Mouse (Mus musculus) thymus, postnatal 25 days (tissue): ENCODE results near the gene Fam161a.
A peak's percentile ranks its signal among the peaks of the same experiment; 100 is the strongest.

Experiments used
- DNase-seq: peaks from one replicate; pipeline ENCODE4 v3.0.0; 2022

Gene Fam161a

GRCm38 (mm10) chr11:22991218-22991835 lies 16.0 kb upstream of the Fam161a start:
- no peak for DNase-seq

GRCm38 (mm10) chr11:22994271-22994670 lies 13.1 kb upstream of the Fam161a start:
- no peak for DNase-seq

GRCm38 (mm10) chr11:22995461-22995860 lies 11.9 kb upstream of the Fam161a start:
- no peak for DNase-seq

- DNase-seq = no peak
These were observed 9.0 kb upstream of the Fam161a start for GRCm38 (mm10) chr11:22998308-22998707.

- DNase-seq = no peak
These were observed 2.1 kb upstream of the Fam161a start for GRCm38 (mm10) chr11:23005276-23005675.

GRCm38 (mm10) chr11:23007166-23007480 lies 208 bp upstream of the Fam161a start:
- DNase-seq = no peak

GRCm38 (mm10) chr11:23008181-23008823 lies 971 bp downstream of the Fam161a start:
- DNase-seq = peak; percentile 66

- no peak for DNase-seq
These were observed 1.5 kb downstream of the Fam161a start for GRCm38 (mm10) chr11:23008824-23009200.

- DNase-seq = no peak
These were observed 5.8 kb downstream of the Fam161a start for GRCm38 (mm10) chr11:23013096-23013495.

- peak; percentile 7 for DNase-seq
These were observed 6.4 kb downstream of the Fam161a start for GRCm38 (mm10) chr11:23013580-23014294.

GRCm38 (mm10) chr11:23014996-23015395 lies 7.7 kb downstream of the Fam161a start:
- DNase-seq = no peak

GRCm38 (mm10) chr11:23017943-23018342 lies 10.6 kb downstream of the Fam161a start:
- no peak for DNase-seq

GRCm38 (mm10) chr11:23020116-23020770 lies 12.9 kb downstream of the Fam161a start:
- DNase-seq = no peak

GRCm38 (mm10) chr11:23020841-23021240 lies 13.5 kb downstream of the Fam161a start:
- DNase-seq = no peak

- DNase-seq = no peak
These were observed 15.8 kb downstream of the Fam161a start for GRCm38 (mm10) chr11:23023155-23023554.

- DNase-seq = no peak
These were observed 16.8 kb downstream of the Fam161a start for GRCm38 (mm10) chr11:23024169-23024568.

GRCm38 (mm10) chr11:23028957-23029356 lies 21.6 kb downstream of the Fam161a start:
- DNase-seq = no peak

- DNase-seq = no peak
These were observed 22.1 kb downstream of the Fam161a start for GRCm38 (mm10) chr11:23029399-23029798.

GRCm38 (mm10) chr11:23047252-23047651 lies 39.9 kb downstream of the Fam161a start:
- no peak for DNase-seq

GRCm38 (mm10) chr11:23047663-23048582 lies 40.6 kb downstream of the Fam161a start:
- DNase-seq = no peak

- DNase-seq = no peak
These were observed 42.3 kb downstream of the Fam161a start for GRCm38 (mm10) chr11:23049642-23050041.

GRCm38 (mm10) chr11:23052353-23052752 lies 45.0 kb downstream of the Fam161a start:
- no peak for DNase-seq

- no peak for DNase-seq
These were observed 55.8 kb downstream of the Fam161a start for GRCm38 (mm10) chr11:23063153-23063552.
